Comparison of ENCODE assay signal across 7 mouse cellular contexts in the genomic region with DNA sequence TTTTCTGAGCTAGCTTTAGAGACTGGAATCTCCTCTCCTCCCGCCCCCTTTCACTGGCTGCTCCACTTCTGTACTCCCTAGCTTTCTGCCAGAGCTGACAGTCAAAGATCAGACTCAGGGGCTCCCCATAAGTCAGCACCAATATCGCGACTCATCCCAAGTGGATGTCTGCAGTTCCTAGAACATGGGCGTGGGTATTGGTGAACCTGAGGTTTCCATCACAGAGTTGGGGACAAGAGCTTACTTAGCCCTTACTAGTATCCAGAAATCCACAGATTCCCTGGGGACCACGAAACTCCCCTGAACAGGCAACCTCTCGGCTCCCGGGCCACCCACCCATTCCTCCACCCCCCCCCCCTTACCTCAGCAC. TPM values are rescaled to one million over a fixed set of nuclear protein-coding genes. Genes with fewer than 3 reads are reported as not detected.
DNase-seq lines count a peak whose midpoint lies in the region; ATAC-seq and TF ChIP-seq lines count a peak whose summit lies in the region.

No protein-coding gene starts in this region.

- no peaks in the 10 kb centered on the region for H3K9me3 ChIP-seq in kidney, embryonic 16.5 days (ENCODE audit: low read length)
- no peaks in the 10 kb centered on the region for H3K9me3 ChIP-seq in hindbrain, postnatal 0 days (ENCODE audit: low read length)
- H3K9me3 ChIP-seq in neural tube, embryonic 12.5 days: no peaks in the 10 kb centered on the region

- TF ChIP-seq CTCF in embryonic fibroblast, embryonic 13.5 days (IDR thresholded peaks at IDR 0.05; ENCODE audit: borderline replicate concordance, insufficient read depth, low read length): no peak
- no peak for TF ChIP-seq CTCF in hindbrain, postnatal 0 days (IDR thresholded peaks at IDR 0.05; ENCODE audit: low read depth)

- peak overlapping the region; percentile 86 for H3K4me2 ChIP-seq in kidney, embryonic 16.5 days (replicated peaks; ENCODE audit: low read depth, low read length)
- H3K4me2 ChIP-seq in hindbrain, postnatal 0 days (ENCODE audit: low read depth, low read length): peak overlapping the region; percentile 68
- peak overlapping the region; percentile 93 for H3K4me2 ChIP-seq in neural tube, embryonic 12.5 days (replicated peaks)

- H3K4me3 ChIP-seq in kidney, embryonic 16.5 days (ENCODE audit: low read length): peak overlapping the region; percentile 55
- peak overlapping the region; percentile 10; the same call in 1 of the 2 replicates for H3K4me3 ChIP-seq in embryonic fibroblast, embryonic 13.5 days (ENCODE audit: insufficient read depth, low read length)
- peak overlapping the region; percentile 65 for H3K4me3 ChIP-seq in hindbrain, postnatal 0 days (ENCODE audit: low read length)
- H3K4me3 ChIP-seq in neural tube, embryonic 12.5 days: peak overlapping the region; percentile 58

- peaks cover 18% of the 10 kb centered on the region; the same call in 1 of the 2 replicates for H3K4me1 ChIP-seq in kidney, embryonic 16.5 days (ENCODE audit: insufficient read depth, low read length)
- no peaks in the 10 kb centered on the region; the same call in 1 of the 2 replicates for H3K4me1 ChIP-seq in embryonic fibroblast, embryonic 13.5 days (ENCODE audit: control insufficient read depth, insufficient read depth, low read length)
- H3K4me1 ChIP-seq in hindbrain, postnatal 0 days (ENCODE audit: insufficient read depth, low read length): no peaks in the 10 kb centered on the region
- H3K4me1 ChIP-seq in neural tube, embryonic 12.5 days: peaks cover 4% of the 10 kb centered on the region; the same call in 1 of the 2 replicates

- H3K9ac ChIP-seq in kidney, embryonic 16.5 days (replicated peaks; ENCODE audit: low read length): no peak overlapping the region
- H3K9ac ChIP-seq in hindbrain, postnatal 0 days (replicated peaks; ENCODE audit: low read length): peak overlapping the region; percentile 70
- peak overlapping the region; percentile 56 for H3K9ac ChIP-seq in neural tube, embryonic 12.5 days

- no peak overlapping the region for H3K27ac ChIP-seq in kidney, embryonic 16.5 days (ENCODE audit: low read length)
- no peak overlapping the region for H3K27ac ChIP-seq in embryonic fibroblast, embryonic 13.5 days (ENCODE audit: insufficient read depth, low read length)
- peak overlapping the region; percentile 79; the same call in 1 of the 2 replicates for H3K27ac ChIP-seq in hindbrain, postnatal 0 days
- H3K27ac ChIP-seq in neural tube, embryonic 12.5 days: no peak overlapping the region

- H3K27me3 ChIP-seq in kidney, embryonic 16.5 days (ENCODE audit: insufficient read depth, low read length): peaks cover 37% of the 10 kb centered on the region
- H3K27me3 ChIP-seq in hindbrain, postnatal 0 days (ENCODE audit: insufficient read depth, low read length): no peaks in the 10 kb centered on the region
- peaks cover 51% of the 10 kb centered on the region for H3K27me3 ChIP-seq in neural tube, embryonic 12.5 days (replicated peaks)

- no peak for TF ChIP-seq POLR2A in embryonic fibroblast, embryonic 13.5 days (IDR thresholded peaks at IDR 0.05; ENCODE audit: low read depth, low read length)

- whole genome bisulfite sequencing in kidney, embryonic 16.5 days: 3% methylated on average over 7 of the region's 7 CpGs
- 3% methylated on average over 7 of the region's 7 CpGs for WGBS in hindbrain, postnatal 0 days
- under 1% methylated on average over 7 of the region's 7 CpGs for WGBS in neural tube, embryonic 12.5 days

- no peaks in the 10 kb centered on the region for H3K36me3 ChIP-seq in kidney, embryonic 16.5 days (ENCODE audit: insufficient read depth, low read length)
- H3K36me3 ChIP-seq in hindbrain, postnatal 0 days (ENCODE audit: insufficient read depth, low read length): no peaks in the 10 kb centered on the region
- no peaks in the 10 kb centered on the region for H3K36me3 ChIP-seq in neural tube, embryonic 12.5 days

- DNase-seq in kidney, adult 18-20 months: no peak
- no peak for DNase-seq in hindbrain, postnatal 0 days (ENCODE audit: low spot score)
- no peak for DNase-seq in Muller cell, postnatal 12 days (ENCODE audit: inconsistent ontology term)
- DNase-seq in adrenal gland, postnatal 4 days (ENCODE audit: low spot score in 2 of 2): no peak

- ATAC-seq in kidney, embryonic 16.5 days (ENCODE audit: low FRiP score, low TSS enrichment): 0 out of 2 replicates have a peak, but pooled peaks have one; percentile 23
- ATAC-seq in hindbrain, postnatal 0 days: peak; percentile 33; the same call in 1 of the 2 replicates
- ATAC-seq in neural tube, embryonic 12.5 days (ENCODE audit: low FRiP score, low read depth): no peak; the same call in 1 of the 2 replicates

RNA-seq across cellular contexts. Expression of gene Grm7, which starts 0.4 kb away (rescaled TPM):
- 4.9 and 7.0 TPM in 2 replicates for polyA plus RNA-seq in kidney, embryonic 16.5 days (2015; fragmentation: Nextera tagmentation; extraction: Ambion mirVana)
- 1.1 TPM in 2 replicates for polyA plus RNA-seq in embryonic fibroblast, embryonic 13.5 days (2011; ENCODE audit: insufficient read length, low read depth, missing spikeins)
- total RNA-seq in hindbrain, postnatal 0 days (2014; rRNA removed): 41.4 and 57.6 TPM in 2 replicates
- 25.9 and 27.5 TPM in 2 replicates for polyA plus RNA-seq in hindbrain, postnatal 0 days (2015; fragmentation: Nextera tagmentation; extraction: Ambion mirVana)
- polyA plus RNA-seq in neural tube, embryonic 12.5 days (2016; fragmentation: Nextera tagmentation; extraction: Ambion mirVana): 4.0 and 5.3 TPM in 2 replicates
- 1 to 10 TPM; 1.4 to 2.3 TPM for total RNA-seq in adrenal gland, postnatal 4 days (2021)

Comparison
In these comparisons a context has a peak if more than half of its experiments do, and no peak if none do; other contexts are left out.
1. H3K4me3 ChIP-seq: peak in every context shown above with its lines; median percentile 65 in hindbrain, postnatal 0 days; 58 in neural tube, embryonic 12.5 days; 55 in kidney, embryonic 16.5 days; 10 in embryonic fibroblast, embryonic 13.5 days.